Mouse (Mus musculus): Measurements from ENCODE around the gene Smarca1.
A peak's percentile ranks its signal among the peaks of the same experiment; 100 is the strongest.

Smarca1 gene

GRCm38 (mm10) chrX:47892431-47893024, at the start of gene Smarca1:
Gene Smarca1, minus strand, starts transcription at chrX:47892974.
- DNase-seq, result no peak

GRCm38 (mm10) chrX:47937740-47938139, 45.0 kb upstream of the Smarca1 start:
- DNase-seq, result peak; percentile 1

GRCm38 (mm10) chrX:47936885-47937284, 44.1 kb upstream of the Smarca1 start:
- no peak for DNase-seq

GRCm38 (mm10) chrX:47934352-47934751, 41.6 kb upstream of the Smarca1 start:
- no peak for DNase-seq

GRCm38 (mm10) chrX:47930449-47930848, 37.7 kb upstream of the Smarca1 start:
- no peak for DNase-seq

- DNase-seq, result no peak
These were observed 35.2 kb upstream of the Smarca1 start for GRCm38 (mm10) chrX:47927981-47928380.

GRCm38 (mm10) chrX:47920541-47920940, 27.8 kb upstream of the Smarca1 start:
- DNase-seq, result no peak

GRCm38 (mm10) chrX:47916831-47917230, 24.1 kb upstream of the Smarca1 start:
- no peak for DNase-seq

GRCm38 (mm10) chrX:47913543-47913938, 20.8 kb upstream of the Smarca1 start:
- no peak for DNase-seq

- DNase-seq, result peak; percentile 7
These were observed 20.2 kb upstream of the Smarca1 start for GRCm38 (mm10) chrX:47912904-47913542.

GRCm38 (mm10) chrX:47912306-47912792, 19.6 kb upstream of the Smarca1 start, which contains the start of gene Ocrl:
Gene Ocrl, plus strand, starts transcription at chrX:47912387.
- peak; percentile 62 for DNase-seq

- DNase-seq, result peak; percentile 22
These were observed 805 bp downstream of the Smarca1 start for GRCm38 (mm10) chrX:47891907-47892430.

GRCm38 (mm10) chrX:47891243-47891906, 1.4 kb downstream of the Smarca1 start:
- no peak for DNase-seq

GRCm38 (mm10) chrX:47887401-47887800, 5.4 kb downstream of the Smarca1 start:
- DNase-seq, result no peak

GRCm38 (mm10) chrX:47882813-47883212, 10.0 kb downstream of the Smarca1 start:
- no peak for DNase-seq

GRCm38 (mm10) chrX:47880052-47880451, 12.7 kb downstream of the Smarca1 start:
- no peak for DNase-seq

GRCm38 (mm10) chrX:47858544-47858943, 34.2 kb downstream of the Smarca1 start:
- DNase-seq, result no peak

GRCm38 (mm10) chrX:47835835-47836195, 57.0 kb downstream of the Smarca1 start:
- DNase-seq, result no peak

GRCm38 (mm10) chrX:47835098-47835834, 57.5 kb downstream of the Smarca1 start:
- DNase-seq, result no peak

GRCm38 (mm10) chrX:47833431-47833830, 59.3 kb downstream of the Smarca1 start:
- DNase-seq, result no peak

- DNase-seq, result no peak
These were observed 72.2 kb downstream of the Smarca1 start for GRCm38 (mm10) chrX:47820566-47820965.

GRCm38 (mm10) chrX:47808717-47809116, 84.1 kb downstream of the Smarca1 start:
- no peak for DNase-seq

GRCm38 (mm10) chrX:47764440-47764839, 128.3 kb downstream of the Smarca1 start:
- no peak for DNase-seq

All from cerebellum, adult 11 months (tissue).